Mouse (Mus musculus) heart, adult 2 months (tissue): ENCODE results near the gene Sptlc2.

Experiments used
- CTCF ChIP-seq: fragments of 200-600 bp; IDR thresholded peaks from 2 replicates; pipeline ENCODE4 v1.8.1; 2022; ENCODE audit warnings: antibody characterized with exemption, mild to moderate bottlenecking, moderate library complexity
- POLR2A ChIP-seq: fragments of 200-500 bp; IDR thresholded peaks from 2 replicates; pipeline ENCODE4 v1.6.1; 2011; ENCODE audit warnings: mild to moderate bottlenecking, low read depth, low read length, control low read depth; ENCODE audit not compliant: insufficient read depth

DNA sequence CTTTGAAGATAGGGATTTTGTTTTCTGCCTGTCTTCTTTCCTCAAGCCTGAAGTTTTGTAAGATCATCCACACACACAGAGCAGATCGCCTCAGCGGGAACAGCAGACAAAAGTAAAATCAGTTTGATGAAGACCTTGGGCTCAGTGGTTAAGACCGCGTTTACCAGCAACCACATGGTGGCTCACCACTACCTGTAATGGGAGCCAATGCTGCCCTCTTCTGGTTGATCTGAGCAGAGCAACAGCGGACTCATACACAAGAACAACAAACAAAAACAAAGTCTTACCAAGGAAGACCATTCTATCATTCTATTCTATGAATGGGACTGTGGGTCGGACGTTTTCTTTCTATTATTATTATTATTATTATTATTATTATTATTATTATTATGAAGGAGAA is 28.5 kb upstream of the Sptlc2 start:
- TF ChIP-seq POLR2A (no peak), CTCF (peak; percentile 89)
